Mouse (Mus musculus) layer of hippocampus, postnatal 14 days (tissue): Measurements from ENCODE around the gene Trip4. TPM values are rescaled to one million over a fixed set of nuclear protein-coding genes. Genes with fewer than 3 reads are reported as not detected.
A peak's percentile ranks its signal among the peaks of the same experiment; 100 is the strongest.
"Not testable (repeated sequence)": the region's sequence is repeated elsewhere in the genome, so short reads cannot be mapped to it uniquely, and the experiment has no call there.

ENCODE experiments used
- DNase-seq, 2 experiments: peaks; one replicate each; pipeline ENCODE4 v3.0.0; 2021 to 2022; ENCODE audit warnings: low spot score in 2 of 2, mixed read lengths in 1 of 2
- total RNA-seq, 2 experiments: library from RNA; stranded (reverse); gene quantifications; 2 replicates each; pipeline ENCODE4 v1.2.3; 2021

Gene Trip4
- total RNA-seq, 2 experiments from 2014 or later, result 39.5 to 42.6 TPM

- no peak for DNase-seq
Observed at GRCm38 (mm10) chr9:65799770-65800169, 108.8 kb downstream of the Trip4 start.

- DNase-seq, result no peak
Observed at GRCm38 (mm10) chr9:65795651-65796050, 112.9 kb downstream of the Trip4 start.

GRCm38 (mm10) chr9:65794313-65794712 lies 114.3 kb downstream of the Trip4 start:
- peak in 1 of 2 experiments; percentile 18 for DNase-seq

- DNase-seq, result peak; percentile 9 to 23
Observed at GRCm38 (mm10) chr9:65793506-65793905, 115.1 kb downstream of the Trip4 start.

DNA sequence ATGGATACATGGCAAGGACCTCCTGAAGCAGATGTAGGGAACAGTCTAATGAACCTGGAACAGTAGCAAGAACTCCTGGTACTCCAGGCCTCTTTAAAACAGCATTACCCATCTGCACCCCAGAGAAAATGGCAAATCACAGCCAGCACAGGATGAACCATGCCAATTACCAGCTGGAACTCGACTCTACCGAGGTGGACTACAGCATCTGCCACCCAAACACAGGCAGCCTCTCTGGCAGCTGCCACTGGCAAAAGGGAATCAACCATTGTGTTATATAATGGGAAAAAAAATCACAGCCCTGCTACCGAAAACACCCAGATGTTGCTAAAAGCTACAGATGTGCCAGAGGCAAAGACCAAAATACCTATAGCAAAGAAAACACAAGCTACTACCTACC lies 115.5 kb downstream of the Trip4 start:
- DNase-seq, result peak; percentile 42 to 61

GRCm38 (mm10) chr9:65791846-65792245 lies 116.7 kb downstream of the Trip4 start:
- DNase-seq, result no peak

DNA sequence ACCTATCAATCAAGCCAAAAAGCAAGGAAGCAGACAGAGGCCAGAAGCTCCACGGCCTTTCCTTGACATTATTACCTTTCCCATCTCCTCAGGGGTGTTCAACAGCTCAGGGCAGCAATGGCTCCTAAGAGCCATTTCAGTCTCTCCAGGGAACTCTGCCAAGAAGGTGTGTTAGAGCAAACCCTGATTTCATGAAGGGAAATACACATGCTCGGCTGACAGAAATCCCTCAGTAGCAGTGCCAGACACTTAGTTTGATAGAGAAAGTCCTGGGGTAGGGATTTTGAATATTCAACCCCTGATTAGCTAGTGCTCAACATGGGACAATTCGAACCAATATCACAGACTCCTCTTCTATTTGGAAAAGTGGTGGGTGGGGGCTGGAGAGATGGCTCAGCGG lies 117.5 kb downstream of the Trip4 start:
- no peak for DNase-seq

- no peak for DNase-seq
Observed at GRCm38 (mm10) chr9:65789788-65790187, 118.8 kb downstream of the Trip4 start.

DNA sequence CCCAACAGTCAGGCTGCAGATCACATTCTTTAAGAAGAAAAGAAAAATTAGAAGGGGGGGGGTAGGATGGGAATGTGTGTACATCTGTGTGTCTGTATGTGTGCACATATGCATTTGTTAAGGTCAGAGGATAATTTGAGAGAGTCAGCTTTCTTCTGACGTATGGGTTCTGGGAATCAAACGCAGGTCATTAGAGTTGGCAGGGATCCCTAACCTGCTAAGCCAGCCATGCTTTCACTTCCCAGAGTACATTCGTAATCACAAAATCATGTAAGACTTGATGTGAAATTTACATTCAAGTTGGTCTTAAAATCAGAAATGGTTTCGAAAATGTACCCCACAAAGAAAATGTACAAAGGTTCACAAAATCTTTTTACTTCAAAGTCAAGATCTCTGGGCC lies 120.0 kb downstream of the Trip4 start:
- no peak for DNase-seq

DNA sequence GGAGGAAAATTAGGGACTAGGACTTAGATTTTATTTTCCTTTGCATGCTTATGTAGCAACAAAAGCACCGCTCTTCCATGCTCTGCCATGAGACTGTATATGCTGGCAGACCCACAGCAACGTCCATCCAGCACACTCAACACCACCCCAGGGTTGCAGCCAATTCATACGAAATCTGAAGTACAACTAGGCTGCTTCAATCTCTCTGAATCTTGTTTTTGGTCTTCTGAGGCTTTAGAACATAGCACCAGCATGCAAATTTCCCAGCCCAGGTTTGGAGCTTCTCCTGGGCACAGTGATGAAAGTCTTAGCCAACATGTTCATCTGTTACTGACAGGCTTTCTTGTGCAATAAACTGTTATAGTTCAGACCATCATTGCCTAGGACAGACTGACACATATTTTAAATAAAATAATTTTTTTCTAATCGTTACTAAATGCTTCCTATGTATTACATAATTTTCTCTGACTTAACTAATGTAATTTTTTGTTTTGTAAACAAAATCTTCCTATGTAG lies 120.7 kb downstream of the Trip4 start:
- peak in 1 of 2 experiments; percentile 7 for DNase-seq

DNA sequence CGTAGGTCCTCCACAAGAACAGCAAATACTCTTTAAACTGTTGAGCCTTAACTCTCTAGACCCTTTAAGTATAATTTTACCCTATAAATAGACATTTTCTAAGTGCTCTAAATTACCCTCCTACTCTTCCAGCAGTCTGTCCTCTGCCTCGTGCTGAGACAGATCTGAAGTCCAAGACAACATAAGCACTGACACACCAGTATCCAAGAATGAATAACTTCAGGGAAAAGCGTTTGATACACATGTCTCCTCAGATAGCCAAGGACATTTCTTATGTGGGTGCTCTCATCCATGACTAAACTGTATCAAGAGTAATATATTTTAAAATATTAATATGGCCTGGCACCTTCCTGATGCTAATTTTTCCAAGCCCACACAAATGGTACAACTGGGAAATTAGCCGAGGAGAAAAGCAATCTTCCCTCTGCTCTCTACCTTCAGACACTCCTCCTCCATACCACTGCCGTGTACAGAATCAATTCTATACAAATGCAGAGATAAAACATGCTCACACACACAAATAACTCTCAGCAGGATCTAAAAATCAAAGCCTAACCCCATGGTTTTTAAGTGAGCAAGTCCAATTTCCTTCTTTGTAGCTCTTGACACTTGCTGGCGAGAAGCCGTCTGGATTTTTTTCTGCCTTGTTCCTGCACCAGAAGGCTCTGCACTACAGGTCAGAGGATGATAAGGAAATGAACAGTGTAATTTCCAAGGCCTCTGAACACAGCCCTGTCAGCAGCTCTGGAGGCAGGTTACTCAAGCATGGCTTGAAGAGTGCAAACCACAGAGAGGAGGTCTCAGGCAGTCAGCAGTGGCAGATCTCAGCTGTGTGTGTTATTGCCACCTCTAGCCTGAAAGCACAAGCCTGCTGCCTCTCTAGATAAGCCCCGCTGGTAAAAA lies 121.5 kb downstream of the Trip4 start:
- peak in 1 of 2 experiments; percentile 9 for DNase-seq

GRCm38 (mm10) chr9:65785772-65786368 lies 122.7 kb downstream of the Trip4 start:
- no peak for DNase-seq

DNA sequence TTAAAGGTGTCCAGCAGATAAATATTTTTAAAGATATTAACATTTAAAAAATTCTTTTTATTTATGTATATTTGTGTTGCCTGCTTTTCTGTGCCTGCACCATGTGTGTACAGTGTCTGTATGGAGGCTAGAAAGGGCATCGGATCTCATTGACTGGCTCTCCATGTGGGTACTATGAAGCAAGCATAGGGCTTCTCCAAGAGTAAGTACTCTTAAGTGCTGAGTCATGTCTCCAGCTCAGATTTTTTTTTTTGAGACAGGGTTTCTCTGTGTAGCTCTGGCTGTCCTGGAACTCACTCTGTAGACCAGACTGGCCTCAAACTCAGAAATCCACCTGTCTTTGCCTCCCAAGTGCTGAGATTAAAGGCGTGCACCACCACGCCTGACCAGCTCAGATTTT lies 129.0 kb downstream of the Trip4 start:
- not testable (repeated sequence) for DNase-seq

Other genes starting within 250 kb of the Trip4 start
- gene Oaz2, start 240.8 kb downstream of the Trip4 start, total RNA-seq, result 100 to 1,000 TPM; 213 to 221 TPM
- gene Zfp609, start 81.2 kb downstream of the Trip4 start, total RNA-seq, result 10 to 100 TPM; 44.8 to 48.6 TPM
- 1 to 10 TPM; 1.5 to 3.7 TPM for gene Pclaf, start 18.6 kb downstream of the Trip4 start, total RNA-seq
- 10 to 100 TPM; 45.4 to 46.0 TPM for gene Csnk1g1, start 130 bp upstream of the Trip4 start, total RNA-seq
- gene Ppib, start 151.4 kb upstream of the Trip4 start, total RNA-seq, result 100 to 1,000 TPM; 252 to 276 TPM
- gene Snx22, start 160.9 kb upstream of the Trip4 start, total RNA-seq, result 1 to 10 TPM; 7.2 to 9.0 TPM
- 10 to 100 TPM; 68.5 to 70.6 TPM for gene Snx1, start 217.8 kb upstream of the Trip4 start, total RNA-seq
- 10 to 100 TPM; 25.7 to 26.2 TPM for gene Ciao2a, start 217.8 kb upstream of the Trip4 start, total RNA-seq
- gene Dapk2, start 249.4 kb upstream of the Trip4 start, total RNA-seq, result 1 to 10 TPM in 1 of 2 experiments, under 1 TPM in 1; 0.71 to 1.1 TPM